Mouse (Mus musculus) brain, embryonic 14.5 days (tissue): ENCODE data around the gene Cfap126. TPM values are rescaled to one million over a fixed set of nuclear protein-coding genes. Genes with fewer than 3 reads are reported as not detected.
"Not testable (repeated sequence)": the region's sequence is repeated elsewhere in the genome, so short reads cannot be mapped to it uniquely, and the experiment has no call there.

Experiments used
- DNase-seq: peaks from one replicate; pipeline ENCODE4 v3.0.0-alpha.2; 2011; ENCODE audit warnings: low read depth
- CTCF ChIP-seq: fragments of 200-500 bp; IDR thresholded peaks from 2 replicates; pipeline ENCODE4 v1.5.1; 2012; ENCODE audit warnings: inconsistent platforms, mild to moderate bottlenecking, moderate library complexity, borderline replicate concordance; ENCODE audit not compliant: insufficient read depth, insufficient read length; ENCODE audit errors: extremely low read depth
- POLR2A ChIP-seq: fragments of 200-500 bp; IDR thresholded peaks from 2 replicates; pipeline ENCODE4 v1.6.1; 2012; ENCODE audit warnings: mild to moderate bottlenecking, inconsistent platforms, borderline replicate concordance; ENCODE audit not compliant: poor library complexity, insufficient read depth, insufficient read length, severe bottlenecking; ENCODE audit errors: extremely low read depth
- polyA plus RNA-seq: library from polyadenylated mRNA; depleted of rRNA; stranded (reverse); fragments of >200 nt; gene quantifications from 2 replicates; pipeline ENCODE4 v1.2.3, GENCODE M21; 2012; rRNA removed

The Cfap126 gene
- polyA plus RNA-seq = 9.8 and 16.7 TPM in 2 replicates

DNA sequence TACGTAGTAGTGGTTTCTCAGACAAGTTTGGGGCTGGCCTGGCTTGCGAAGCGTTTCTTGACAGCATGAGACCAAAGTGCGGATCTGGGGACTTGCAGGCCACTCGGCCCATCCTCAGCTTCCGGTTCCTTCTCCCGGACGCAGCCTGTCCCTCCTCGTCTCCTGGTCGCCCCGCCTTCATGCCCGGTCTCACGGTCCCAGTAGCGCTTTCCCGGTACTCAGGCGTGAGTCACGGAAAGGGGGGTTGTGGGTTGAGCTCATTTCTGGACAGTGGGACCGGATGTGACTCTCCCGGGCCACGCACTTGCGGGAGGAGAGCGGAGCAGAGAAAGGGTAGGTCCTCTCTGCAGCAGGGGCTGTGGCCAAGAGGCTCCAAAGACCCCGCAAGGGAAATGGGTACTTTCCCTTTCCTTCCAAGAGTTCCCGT, at the start of gene Cfap126:
TSS of gene Cfap126 (plus strand) at position 46 of the 427 bp plus-strand sequence.
- peak; percentile 72 for DNase-seq
- TF ChIP-seq POLR2A (no peak), CTCF (no peak)

GRCm38 (mm10) chr1:171064491-171065242, 49.1 kb upstream of the Cfap126 start, which contains the start of gene Fcgr3:
Gene Fcgr3, minus strand, starts transcription at chr1:171064935.
- peak; percentile 78 for DNase-seq

DNA sequence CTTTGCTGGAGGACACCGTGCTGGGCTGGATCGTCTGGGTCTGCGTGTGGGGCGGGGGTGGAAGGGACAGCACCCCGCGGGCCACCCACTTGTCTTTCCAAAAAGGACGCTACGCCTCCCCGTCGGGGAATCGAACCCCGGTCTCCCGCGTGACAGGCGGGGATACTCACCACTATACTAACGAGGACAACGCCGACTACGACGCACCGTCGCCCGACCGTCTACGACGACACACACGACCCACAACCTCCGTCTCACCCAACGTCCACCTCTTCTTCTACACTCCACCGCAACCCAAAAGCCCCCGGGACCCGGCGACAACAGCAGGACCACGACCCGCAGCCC, 48.5 kb upstream of the Cfap126 start:
- not testable (repeated sequence) for DNase-seq

More at GRCm38 (mm10) chr1:171064491-171065242, 49.1 kb upstream of the Cfap126 start, which contains the start of gene Fcgr3:
- TF ChIP-seq CTCF = peak; percentile 29; the same call in 1 of the 2 replicates

DNA sequence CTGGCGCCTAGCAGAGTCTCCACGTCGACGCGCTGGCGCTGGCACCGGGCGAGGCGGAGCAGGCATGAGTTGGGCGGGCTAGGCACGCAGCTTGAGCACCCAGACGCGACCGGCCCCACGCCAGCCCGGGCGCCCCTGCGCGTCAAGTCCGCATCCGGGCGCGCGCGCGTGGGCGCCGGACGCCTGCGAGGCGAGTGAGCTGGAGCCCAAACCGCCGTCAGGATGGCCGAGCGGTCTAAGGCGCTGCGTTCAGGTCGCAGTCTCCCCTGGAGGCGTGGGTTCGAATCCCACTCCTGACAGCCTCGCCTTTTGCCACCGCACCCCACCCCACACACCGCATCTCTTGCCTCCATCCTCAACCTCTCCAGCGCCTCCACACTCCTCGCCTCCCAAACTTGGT, 48.0 kb upstream of the Cfap126 start:
- DNase-seq = not testable (repeated sequence)

DNA sequence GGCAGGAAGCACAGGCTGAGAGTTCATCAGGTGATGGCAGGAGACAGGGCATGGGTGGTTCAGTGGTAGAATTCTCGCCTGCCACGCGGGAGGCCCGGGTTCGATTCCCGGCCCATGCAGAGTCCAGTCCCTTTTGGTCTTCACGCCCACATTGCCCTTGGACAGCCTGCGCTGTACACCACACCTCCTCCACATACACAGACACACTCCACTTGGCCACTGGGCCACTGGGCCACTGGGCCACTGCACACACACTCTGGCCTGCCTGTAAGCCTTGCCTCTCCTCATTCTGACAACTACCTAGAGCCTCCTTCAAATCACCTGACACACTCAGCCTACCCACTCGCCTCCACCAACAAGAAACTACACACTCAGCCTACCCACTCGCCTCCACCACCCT, 47.1 kb upstream of the Cfap126 start:
- DNase-seq = not testable (repeated sequence)

GRCm38 (mm10) chr1:171067928-171068327, 45.8 kb upstream of the Cfap126 start:
- DNase-seq = not testable (repeated sequence)

GRCm38 (mm10) chr1:171069508-171069907, 44.2 kb upstream of the Cfap126 start:
- DNase-seq = not testable (repeated sequence)

DNA sequence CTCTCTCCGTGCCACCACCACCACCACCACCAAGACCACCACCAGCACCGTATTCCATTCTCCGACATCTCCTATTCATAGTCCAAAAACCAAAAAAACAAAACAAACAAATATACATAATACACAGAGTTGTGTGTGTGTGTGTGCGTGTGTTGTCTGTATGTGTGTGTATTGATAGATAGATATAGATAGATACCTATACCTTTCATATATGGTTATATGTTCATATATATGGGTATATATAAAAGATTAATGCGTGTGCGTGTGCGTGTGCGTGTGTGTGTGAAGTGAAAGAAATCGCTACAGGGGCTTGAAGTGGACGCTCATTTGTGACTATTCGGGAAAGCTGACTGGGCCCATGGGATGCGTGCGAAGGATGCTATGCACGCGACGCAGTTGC, 42.8 kb upstream of the Cfap126 start:
- DNase-seq = not testable (repeated sequence)

- not testable (repeated sequence) for DNase-seq
These were observed 42.0 kb upstream of the Cfap126 start for GRCm38 (mm10) chr1:171071726-171072125.

- DNase-seq = not testable (repeated sequence)
These were observed 41.5 kb upstream of the Cfap126 start for GRCm38 (mm10) chr1:171072217-171072616.

DNA sequence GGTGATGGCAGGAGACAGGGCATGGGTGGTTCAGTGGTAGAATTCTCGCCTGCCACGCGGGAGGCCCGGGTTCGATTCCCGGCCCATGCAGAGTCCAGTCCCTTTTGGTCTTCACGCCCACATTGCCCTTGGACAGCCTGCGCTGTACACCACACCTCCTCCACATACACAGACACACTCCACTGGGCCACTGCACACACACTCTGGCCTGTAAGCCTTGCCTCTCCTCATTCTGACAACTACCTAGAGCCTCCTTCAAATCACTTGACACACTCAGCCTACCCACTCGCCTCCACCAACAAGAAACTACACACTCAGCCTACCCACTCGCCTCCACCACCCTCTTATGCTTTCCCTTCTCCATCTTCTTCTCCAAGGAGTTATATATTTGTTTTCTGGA, 39.4 kb upstream of the Cfap126 start:
- DNase-seq = peak; percentile 41

DNA sequence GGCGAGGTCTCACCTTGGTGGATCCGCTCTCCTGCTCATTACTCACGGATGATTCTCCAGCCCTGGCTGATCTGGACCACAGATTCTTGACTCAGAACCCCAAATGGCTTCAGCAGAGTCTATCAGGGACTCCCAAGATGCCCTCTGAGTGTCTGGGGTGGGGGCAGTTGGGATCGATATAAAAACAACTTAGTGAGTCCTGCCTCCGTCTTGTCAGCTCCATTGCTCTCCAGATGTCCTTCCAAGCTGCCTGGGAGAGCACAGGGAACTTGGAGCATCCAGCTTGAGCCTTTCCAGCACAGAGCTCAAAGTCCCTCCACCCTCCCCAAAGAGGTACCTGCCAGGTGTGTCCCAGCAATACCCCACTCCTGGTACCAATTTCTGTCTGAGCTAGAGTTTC, 37.5 kb upstream of the Cfap126 start:
- not testable (repeated sequence) for DNase-seq

DNA sequence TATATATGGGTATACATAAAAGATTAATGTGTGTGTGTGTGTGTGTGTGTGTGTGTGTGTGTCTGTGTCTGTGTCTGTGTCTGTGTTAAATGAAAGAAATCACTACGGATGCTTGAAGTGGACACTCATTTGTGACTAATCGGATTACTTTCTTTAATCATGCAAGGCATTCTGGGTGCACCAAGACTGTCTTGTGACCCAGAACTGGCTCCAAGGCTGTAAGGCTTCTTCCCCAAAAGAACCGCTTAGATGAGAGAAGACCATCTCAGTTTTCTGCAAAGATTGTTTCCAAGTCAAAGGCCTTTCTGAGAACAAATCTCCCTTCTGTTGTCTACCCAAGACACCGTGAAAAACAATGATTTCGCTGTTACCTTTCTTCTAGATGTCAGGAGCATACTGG, 36.5 kb upstream of the Cfap126 start:
- not testable (repeated sequence) for DNase-seq

DNA sequence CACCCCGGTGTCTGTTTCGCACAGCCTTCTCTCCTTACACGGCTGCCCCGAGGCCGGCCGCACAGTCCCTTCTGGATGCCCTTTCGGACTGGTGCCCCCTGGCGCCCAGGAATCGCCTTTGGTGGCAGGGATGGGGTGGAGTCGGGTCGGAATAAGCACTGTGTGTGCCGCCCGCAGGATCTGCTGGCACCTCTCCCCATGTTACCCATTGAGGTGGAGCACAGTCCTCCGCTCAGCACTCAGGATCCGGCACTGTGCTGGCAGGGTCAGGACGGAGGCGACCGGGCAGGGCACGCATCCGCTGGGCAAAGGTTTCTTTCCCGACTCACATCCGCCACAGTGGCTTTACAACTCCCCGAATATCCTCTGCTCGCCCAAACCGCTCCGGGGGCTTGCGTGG, 35.8 kb upstream of the Cfap126 start:
- DNase-seq = not testable (repeated sequence)

GRCm38 (mm10) chr1:171078419-171078818, 35.3 kb upstream of the Cfap126 start:
- DNase-seq = not testable (repeated sequence)

DNA sequence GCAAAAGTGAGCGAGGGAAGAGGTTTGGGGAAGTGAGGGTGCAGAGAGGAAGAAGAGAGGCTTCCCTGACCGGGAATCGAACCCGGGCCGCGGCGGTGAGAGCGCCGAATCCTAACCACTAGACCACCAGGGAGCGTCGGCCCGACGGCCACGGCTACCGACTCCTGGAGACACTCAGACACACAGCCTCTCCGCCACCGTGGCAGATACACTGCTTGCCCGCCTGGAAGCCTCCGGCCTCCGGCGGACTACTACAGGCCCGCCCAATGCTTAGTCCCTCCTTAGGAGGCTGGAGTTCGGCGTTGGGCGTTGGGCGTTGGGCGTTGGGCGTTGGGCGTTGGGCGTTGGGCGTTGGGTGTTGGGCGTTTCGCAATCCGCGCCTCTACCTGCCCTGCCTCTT, 34.4 kb upstream of the Cfap126 start:
- not testable (repeated sequence) for DNase-seq

DNA sequence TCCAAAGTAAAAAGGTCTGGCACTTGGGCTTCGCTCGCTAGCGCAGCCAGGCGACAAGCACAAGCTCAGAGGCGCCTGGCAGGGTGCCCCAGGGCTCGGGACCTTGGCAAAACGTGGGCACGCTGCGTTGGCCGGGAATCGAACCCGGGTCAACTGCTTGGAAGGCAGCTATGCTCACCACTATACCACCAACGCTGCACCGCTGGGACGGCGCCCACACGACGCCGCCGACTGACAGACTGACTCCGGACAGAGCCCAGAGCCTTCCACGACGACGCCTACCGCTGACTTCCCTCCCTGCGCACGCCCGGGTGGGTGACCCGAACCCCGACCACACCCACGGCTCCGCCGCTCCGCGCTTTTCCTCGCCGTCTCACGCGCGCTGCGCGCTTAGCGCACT, 33.9 kb upstream of the Cfap126 start:
- DNase-seq = not testable (repeated sequence)

DNA sequence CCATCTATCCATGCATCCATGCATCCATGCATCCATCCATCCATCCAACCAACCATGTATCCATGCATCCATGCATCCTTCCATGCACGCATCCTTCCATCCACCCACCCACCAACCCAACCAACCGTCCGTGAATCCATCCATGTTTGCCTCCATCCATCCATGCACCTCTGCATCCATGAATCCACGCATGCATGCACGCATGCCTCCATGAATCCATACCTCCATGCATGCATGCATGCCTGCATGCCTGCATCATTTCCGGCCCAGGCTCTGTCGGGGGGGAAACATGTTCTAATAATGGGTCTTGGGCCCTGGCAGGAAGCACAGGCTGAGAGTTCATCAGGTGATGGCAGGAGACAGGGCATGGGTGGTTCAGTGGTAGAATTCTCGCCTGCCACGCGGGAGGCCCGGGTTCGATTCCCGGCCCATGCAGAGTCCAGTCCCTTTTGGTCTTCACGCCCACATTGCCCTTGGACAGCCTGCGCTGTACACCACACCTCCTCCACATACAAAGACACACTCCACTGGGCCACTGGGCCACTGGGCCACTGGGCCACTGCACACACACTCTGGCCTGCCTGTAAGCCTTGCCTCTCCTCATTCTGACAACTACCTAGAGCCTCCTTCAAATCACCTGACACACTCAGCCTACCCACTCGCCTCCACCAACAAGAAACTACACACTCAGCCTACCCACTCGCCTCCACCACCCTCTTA, 32.0 kb upstream of the Cfap126 start:
- not testable (repeated sequence) for DNase-seq
